Mouse (Mus musculus): ENCODE results near the gene Bcap31.
"Not testable (repeated sequence)": the region's sequence is repeated elsewhere in the genome, so short reads cannot be mapped to it uniquely, and the experiment has no call there.

Gene Bcap31

GRCm38 (mm10) chrX:73716109-73716661 is at the start of gene Bcap31, which contains the start of gene Abcd1:
Bcap31 (minus strand) TSS chrX:73716175.
Abcd1 (plus strand) TSS chrX:73716597.
- peak; percentile 92 to 94 for DNase-seq (ENCODE audit: low spot score in 2 of 2)

- peak in 1 of 2 experiments; percentile 48 for DNase-seq (ENCODE audit: low spot score in 2 of 2)
These were observed 49.3 kb upstream of the Bcap31 start for GRCm38 (mm10) chrX:73765311-73765710.

GRCm38 (mm10) chrX:73758611-73759290 is 42.8 kb upstream of the Bcap31 start:
- DNase-seq (ENCODE audit: low spot score in 2 of 2): peak in 1 of 2 experiments; percentile 37

- no peak for DNase-seq (ENCODE audit: low spot score in 2 of 2)
These were observed 40.6 kb upstream of the Bcap31 start, which contains the start of gene Plxnb3 for GRCm38 (mm10) chrX:73756334-73757140. Plxnb3 (plus strand) TSS chrX:73757090.

GRCm38 (mm10) chrX:73748977-73749376 is 33.0 kb upstream of the Bcap31 start:
- no peak for DNase-seq (ENCODE audit: low spot score in 2 of 2)

- no peak for DNase-seq (ENCODE audit: low spot score in 2 of 2)
These were observed 29.0 kb upstream of the Bcap31 start for GRCm38 (mm10) chrX:73744774-73745481.

GRCm38 (mm10) chrX:73739841-73740240 is 23.9 kb upstream of the Bcap31 start:
- DNase-seq (ENCODE audit: low spot score in 2 of 2): not testable (repeated sequence)

GRCm38 (mm10) chrX:73739151-73739550 is 23.2 kb upstream of the Bcap31 start:
- no peak for DNase-seq (ENCODE audit: low spot score in 2 of 2)

- peak in 1 of 2 experiments; percentile 22 for DNase-seq (ENCODE audit: low spot score in 2 of 2)
These were observed 22.2 kb upstream of the Bcap31 start for GRCm38 (mm10) chrX:73738155-73738554.

- no peak for DNase-seq (ENCODE audit: low spot score in 2 of 2)
These were observed 14.9 kb upstream of the Bcap31 start for GRCm38 (mm10) chrX:73730908-73731307.

- DNase-seq (ENCODE audit: low spot score in 2 of 2): peak; percentile 29 to 43
These were observed 2.8 kb upstream of the Bcap31 start for GRCm38 (mm10) chrX:73718686-73719362.

- DNase-seq (ENCODE audit: low spot score in 2 of 2): peak in 1 of 2 experiments; percentile 22
These were observed 2.3 kb upstream of the Bcap31 start for GRCm38 (mm10) chrX:73718271-73718670.

- DNase-seq (ENCODE audit: low spot score in 2 of 2): peak; percentile 31 to 35
These were observed 1.7 kb upstream of the Bcap31 start for GRCm38 (mm10) chrX:73717667-73718066.

GRCm38 (mm10) chrX:73716709-73717545 is 952 bp upstream of the Bcap31 start:
- peak; percentile 21 to 32 for DNase-seq (ENCODE audit: low spot score in 2 of 2)

- peak; percentile 38 to 41 for DNase-seq (ENCODE audit: low spot score in 2 of 2)
These were observed 383 bp downstream of the Bcap31 start for GRCm38 (mm10) chrX:73715476-73716108.

GRCm38 (mm10) chrX:73700472-73700871 is 15.5 kb downstream of the Bcap31 start:
- no peak for DNase-seq (ENCODE audit: low spot score in 2 of 2)

- peak; percentile 34 to 51 for DNase-seq (ENCODE audit: low spot score in 2 of 2)
These were observed 24.9 kb downstream of the Bcap31 start for GRCm38 (mm10) chrX:73690917-73691629.

GRCm38 (mm10) chrX:73685629-73686028 is 30.3 kb downstream of the Bcap31 start:
- DNase-seq (ENCODE audit: low spot score in 2 of 2): no peak

GRCm38 (mm10) chrX:73684978-73685377 is 31.0 kb downstream of the Bcap31 start:
- DNase-seq (ENCODE audit: low spot score in 2 of 2): no peak
